Mouse (Mus musculus) MEL (cell line): ENCODE measurements around the gene Lyar.

Experiments used
- BHLHE40 ChIP-seq: IDR thresholded peaks from 2 replicates; pipeline ENCODE4 v1.6.1; 2012; ENCODE audit warnings: low read depth, mild to moderate bottlenecking, inconsistent platforms, low read length, improper control_type of control experiment, borderline replicate concordance
- CTCF ChIP-seq, 3 experiments: IDR thresholded peaks in 2 of 3; conservative IDR thresholded peaks in 1 of 3; 2 replicates each; pipeline ENCODE4 v1.5.1; 2011 to 2012; ENCODE audit warnings: low read length in 3 of 3, low read depth in 2 of 3, mild to moderate bottlenecking in 2 of 3, improper control_type of control experiment in 1 of 3, inconsistent platforms in 1 of 3, mixed read lengths in 1 of 3, moderate library complexity in 1 of 3; ENCODE audit not compliant: control insufficient read depth in 1 of 3, insufficient read depth in 1 of 3, poor library complexity in 1 of 3, severe bottlenecking in 1 of 3
- E2F4 ChIP-seq: IDR thresholded peaks from 2 replicates; pipeline ENCODE4 v1.6.1; 2011; ENCODE audit warnings: low read depth, low read length, improper control_type of control experiment, borderline replicate concordance
- MYC ChIP-seq: IDR thresholded peaks from 2 replicates; pipeline ENCODE4 v1.6.1; 2011; ENCODE audit warnings: low read depth, mild to moderate bottlenecking, low read length, improper control_type of control experiment, moderate library complexity
- POLR2A ChIP-seq, 2 experiments: IDR thresholded peaks; 2 replicates each; pipeline ENCODE4 v1.6.1; 2011 to 2012; ENCODE audit warnings: low read length in 2 of 2, mild to moderate bottlenecking in 2 of 2, control low read depth in 1 of 2, improper control_type of control experiment in 1 of 2, low read depth in 1 of 2, moderate library complexity in 1 of 2; ENCODE audit not compliant: control insufficient read depth in 1 of 2, insufficient read depth in 1 of 2, poor library complexity in 1 of 2
- POLR2AphosphoS5 ChIP-seq: IDR thresholded peaks from 2 replicates; pipeline ENCODE4 v1.6.1; 2012; ENCODE audit warnings: low read depth, borderline replicate concordance, mild to moderate bottlenecking, inconsistent platforms, low read length, moderate library complexity, mixed read lengths
- TCF12 ChIP-seq: IDR thresholded peaks from 2 replicates; pipeline ENCODE4 v1.6.1; 2014; ENCODE audit warnings: low read depth, mild to moderate bottlenecking, inconsistent platforms, low read length, improper control_type of control experiment, moderate library complexity
- UBTF ChIP-seq: IDR thresholded peaks from 2 replicates; pipeline ENCODE4 v1.6.1; 2012; ENCODE audit warnings: low read depth, mild to moderate bottlenecking, inconsistent platforms, low read length, improper control_type of control experiment, moderate library complexity, borderline replicate concordance; ENCODE audit not compliant: insufficient read depth
- USF2 ChIP-seq, 2 experiments: IDR thresholded peaks; 2 replicates each; pipeline ENCODE4 v1.6.1; 2011 to 2012; ENCODE audit warnings: improper control_type of control experiment in 2 of 2, low read length in 2 of 2, borderline replicate concordance in 1 of 2, inconsistent platforms in 1 of 2, low read depth in 1 of 2, mild to moderate bottlenecking in 1 of 2; ENCODE audit not compliant: insufficient read depth in 1 of 2

GRCm38 (mm10) chr5:38205303-38205726, 15.0 kb upstream of the Lyar start:
- no peak for TF ChIP-seq POLR2AphosphoS5
- no peak for TF ChIP-seq CTCF (IDR thresholded peaks at IDR 0.05 in 2 of 3, conservative IDR thresholded peaks at IDR 0.05 in 1 of 3; ENCODE audit: control insufficient read depth in 1 of 3, insufficient read depth in 1 of 3, low read depth in 2 of 3, low read length in 3 of 3, poor library complexity in 1 of 3, severe bottlenecking in 1 of 3)
- no peak for TF ChIP-seq E2F4
- no peak for TF ChIP-seq POLR2A (IDR thresholded peaks at IDR 0.05; ENCODE audit: control insufficient read depth in 1 of 2, insufficient read depth in 1 of 2, low read depth in 1 of 2, low read length in 2 of 2, poor library complexity in 1 of 2)
- TF ChIP-seq UBTF = no peak
- no peak for TF ChIP-seq TCF12
- no peak for TF ChIP-seq MYC
- no peak for TF ChIP-seq USF2 (IDR thresholded peaks at IDR 0.05; ENCODE audit: borderline replicate concordance in 1 of 2, insufficient read depth in 1 of 2, low read depth in 1 of 2, low read length in 2 of 2)
- no peak for TF ChIP-seq BHLHE40
